Mouse (Mus musculus): ENCODE measurements around the gene Pde4a. TPM values are rescaled to one million over a fixed set of nuclear protein-coding genes. Genes with fewer than 3 reads are reported as not detected.

The Pde4a gene
- polyA plus RNA-seq, 1 experiment from 2014 or later = 42.7 TPM

Other genes with a start within 250 kb of the Pde4a start
- gene Dnmt1, start 205.8 kb upstream of the Pde4a start, polyA plus RNA-seq (2015; fragmentation: Nextera tagmentation; extraction: Ambion mirVana) = 73.4 and 78.1 TPM in 2 replicates
- 11.3 and 11.7 TPM in 2 replicates for gene S1pr2, start 188.9 kb upstream of the Pde4a start, polyA plus RNA-seq (2015; fragmentation: Nextera tagmentation; extraction: Ambion mirVana)
- 93.4 and 110 TPM in 2 replicates for gene Mrpl4, start 163.0 kb upstream of the Pde4a start, polyA plus RNA-seq (2015; fragmentation: Nextera tagmentation; extraction: Ambion mirVana)
- 3.3 and 3.9 TPM in 2 replicates for gene Icam1, start 149.7 kb upstream of the Pde4a start, polyA plus RNA-seq (2015; fragmentation: Nextera tagmentation; extraction: Ambion mirVana)
- gene Icam4, start 136.3 kb upstream of the Pde4a start, polyA plus RNA-seq (2015; fragmentation: Nextera tagmentation; extraction: Ambion mirVana) = 0.27 TPM in 2 replicates
- 1.8 TPM in 2 replicates for gene Icam5, start 133.6 kb upstream of the Pde4a start, polyA plus RNA-seq (2015; fragmentation: Nextera tagmentation; extraction: Ambion mirVana)
- 0.86 and 3.1 TPM in 2 replicates for gene Zglp1, start 98.6 kb upstream of the Pde4a start, polyA plus RNA-seq (2015; fragmentation: Nextera tagmentation; extraction: Ambion mirVana)
- 1.9 and 2.4 TPM in 2 replicates for gene Gm49373, start 92.6 kb upstream of the Pde4a start, polyA plus RNA-seq (2015; fragmentation: Nextera tagmentation; extraction: Ambion mirVana)
- 70.1 and 70.5 TPM in 2 replicates for gene Fdx1l, start 92.1 kb upstream of the Pde4a start, polyA plus RNA-seq (2015; fragmentation: Nextera tagmentation; extraction: Ambion mirVana)
- 2.2 and 2.3 TPM in 2 replicates for gene Gm38431, start 73.7 kb upstream of the Pde4a start, polyA plus RNA-seq (2015; fragmentation: Nextera tagmentation; extraction: Ambion mirVana)
- gene Raver1, start 73.7 kb upstream of the Pde4a start, polyA plus RNA-seq (2015; fragmentation: Nextera tagmentation; extraction: Ambion mirVana) = 35.0 and 36.1 TPM in 2 replicates
- 12.5 TPM in 2 replicates for gene Tyk2, start 34.5 kb upstream of the Pde4a start, polyA plus RNA-seq (2015; fragmentation: Nextera tagmentation; extraction: Ambion mirVana)
- gene Cdc37, start 15.7 kb upstream of the Pde4a start, polyA plus RNA-seq (2015; fragmentation: Nextera tagmentation; extraction: Ambion mirVana) = 215 and 226 TPM in 2 replicates
- 75.4 and 78.7 TPM in 2 replicates for gene Keap1, start 73.6 kb downstream of the Pde4a start, polyA plus RNA-seq (2015; fragmentation: Nextera tagmentation; extraction: Ambion mirVana)
- 2.8 and 4.2 TPM in 2 replicates for gene S1pr5, start 82.7 kb downstream of the Pde4a start, polyA plus RNA-seq (2015; fragmentation: Nextera tagmentation; extraction: Ambion mirVana)
- gene Atg4d, start 99.6 kb downstream of the Pde4a start, polyA plus RNA-seq (2015; fragmentation: Nextera tagmentation; extraction: Ambion mirVana) = 54.7 and 55.7 TPM in 2 replicates
- gene Kri1, start 122.3 kb downstream of the Pde4a start, polyA plus RNA-seq (2015; fragmentation: Nextera tagmentation; extraction: Ambion mirVana) = 17.1 and 20.8 TPM in 2 replicates
- gene Cdkn2d, start 125.7 kb downstream of the Pde4a start, polyA plus RNA-seq (2015; fragmentation: Nextera tagmentation; extraction: Ambion mirVana) = 87.3 and 92.1 TPM in 2 replicates
- gene Ap1m2, start 146.6 kb downstream of the Pde4a start, polyA plus RNA-seq (2015; fragmentation: Nextera tagmentation; extraction: Ambion mirVana) = 1.1 and 1.2 TPM in 2 replicates
- 63.3 and 70.0 TPM in 2 replicates for gene Slc44a2, start 155.0 kb downstream of the Pde4a start, polyA plus RNA-seq (2015; fragmentation: Nextera tagmentation; extraction: Ambion mirVana)
- 246 and 256 TPM in 2 replicates for gene Ilf3, start 202.2 kb downstream of the Pde4a start, polyA plus RNA-seq (2015; fragmentation: Nextera tagmentation; extraction: Ambion mirVana)
- 59.0 and 59.3 TPM in 2 replicates for gene Qtrt1, start 246.1 kb downstream of the Pde4a start, polyA plus RNA-seq (2015; fragmentation: Nextera tagmentation; extraction: Ambion mirVana)

Measured in midbrain, embryonic 15.5 days (tissue).